Comparison of ENCODE assay signal across 8 mouse cellular contexts in the genomic region with DNA sequence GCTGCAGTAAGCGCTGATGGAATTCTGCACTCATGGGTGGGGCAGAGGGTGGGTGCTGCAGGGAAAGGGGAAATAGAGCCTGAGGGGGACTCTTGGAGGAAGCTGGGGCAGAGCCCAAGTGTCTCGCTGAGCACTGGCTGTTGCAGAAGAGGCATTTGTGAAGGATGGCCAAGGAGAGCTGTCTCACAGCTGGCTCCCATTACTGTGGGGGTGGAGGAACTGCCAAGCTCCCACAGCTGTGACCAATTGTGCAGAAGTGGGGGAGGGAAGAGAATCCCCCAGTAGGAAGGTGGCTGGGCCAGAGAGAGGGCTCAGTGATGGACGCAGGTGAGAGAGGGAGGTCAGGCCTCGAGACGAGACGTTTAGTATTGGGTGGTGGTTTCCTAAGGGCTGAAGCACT. TPM values are rescaled to one million over a fixed set of nuclear protein-coding genes. Genes with fewer than 3 reads are reported as not detected.
DNase-seq lines count a peak whose midpoint lies in the region; ATAC-seq and TF ChIP-seq lines count a peak whose summit lies in the region.

No protein-coding gene starts in this region.

- no peak overlapping the region for H3K4me2 ChIP-seq in midbrain, embryonic 13.5 days (replicated peaks)
- H3K4me2 ChIP-seq in embryonic facial prominence, embryonic 12.5 days (replicated peaks) = peak overlapping the region; percentile 23; the same call in 1 of the 2 replicates
- no peak overlapping the region for H3K4me2 ChIP-seq in hindbrain, postnatal 0 days (ENCODE audit: low read depth, low read length)
- no peak overlapping the region for H3K4me2 ChIP-seq in liver, embryonic 12.5 days

- no peak overlapping the region for H3K9ac ChIP-seq in midbrain, embryonic 13.5 days (replicated peaks)
- no peak overlapping the region for H3K9ac ChIP-seq in embryonic facial prominence, embryonic 12.5 days
- H3K9ac ChIP-seq in hindbrain, postnatal 0 days (replicated peaks; ENCODE audit: low read length) = no peak overlapping the region
- H3K9ac ChIP-seq in liver, embryonic 12.5 days = no peak overlapping the region

- no peaks in the 10 kb centered on the region for H3K9me3 ChIP-seq in midbrain, embryonic 10.5 days (replicated peaks)
- no peaks in the 10 kb centered on the region for H3K9me3 ChIP-seq in midbrain, embryonic 13.5 days
- no peaks in the 10 kb centered on the region for H3K9me3 ChIP-seq in embryonic facial prominence, embryonic 12.5 days
- H3K9me3 ChIP-seq in hindbrain, postnatal 0 days (ENCODE audit: low read length) = no peaks in the 10 kb centered on the region
- H3K9me3 ChIP-seq in liver, embryonic 12.5 days (replicated peaks) = no peaks in the 10 kb centered on the region

- 77% methylated on average over 6 of the region's 6 CpGs for WGBS in midbrain, embryonic 10.5 days
- WGBS in midbrain, embryonic 13.5 days = 86% methylated on average over 6 of the region's 6 CpGs
- WGBS in embryonic facial prominence, embryonic 12.5 days = 22% methylated on average over 6 of the region's 6 CpGs
- 50% methylated on average over 6 of the region's 6 CpGs for WGBS in hindbrain, postnatal 0 days
- WGBS in olfactory bulb, adult 2 months = 39% methylated on average over 6 of the region's 6 CpGs
- WGBS in liver, embryonic 12.5 days (ENCODE audit: insufficient replicate concordance) = 81% methylated on average over 6 of the region's 6 CpGs

- peaks cover 100% of the 10 kb centered on the region for H3K36me3 ChIP-seq in midbrain, embryonic 10.5 days
- peaks cover 82% of the 10 kb centered on the region for H3K36me3 ChIP-seq in midbrain, embryonic 13.5 days
- H3K36me3 ChIP-seq in embryonic facial prominence, embryonic 12.5 days = peaks cover 48% of the 10 kb centered on the region
- peaks cover 13% of the 10 kb centered on the region for H3K36me3 ChIP-seq in hindbrain, postnatal 0 days (ENCODE audit: insufficient read depth, low read length)
- H3K36me3 ChIP-seq in liver, embryonic 12.5 days = no peaks in the 10 kb centered on the region

- no peak for TF ChIP-seq CTCF in hindbrain, postnatal 0 days (IDR thresholded peaks at IDR 0.05; ENCODE audit: low read depth)
- TF ChIP-seq CTCF in olfactory bulb, adult 2 months (IDR thresholded peaks at IDR 0.05; ENCODE audit: insufficient read depth, low read depth, low read length) = no peak

- peaks cover 3% of the 10 kb centered on the region for H3K4me1 ChIP-seq in midbrain, embryonic 10.5 days
- H3K4me1 ChIP-seq in midbrain, embryonic 13.5 days (replicated peaks) = peaks cover 14% of the 10 kb centered on the region; the same call in 1 of the 2 replicates
- peaks cover 28% of the 10 kb centered on the region for H3K4me1 ChIP-seq in embryonic facial prominence, embryonic 12.5 days
- H3K4me1 ChIP-seq in hindbrain, postnatal 0 days (ENCODE audit: insufficient read depth, low read length) = 0 out of 2 replicates have a peak, but pooled peaks cover 8% of the 10 kb centered on the region
- peaks cover 41% of the 10 kb centered on the region for H3K4me1 ChIP-seq in olfactory bulb, adult 2 months (ENCODE audit: control insufficient read depth, insufficient read depth, low read length)
- no peaks in the 10 kb centered on the region for H3K4me1 ChIP-seq in liver, embryonic 12.5 days

- H3K4me3 ChIP-seq in midbrain, embryonic 10.5 days = no peak overlapping the region
- H3K4me3 ChIP-seq in midbrain, embryonic 13.5 days (replicated peaks) = no peak overlapping the region
- H3K4me3 ChIP-seq in embryonic facial prominence, embryonic 12.5 days = no peak overlapping the region
- H3K4me3 ChIP-seq in hindbrain, postnatal 0 days (ENCODE audit: low read length) = no peak overlapping the region
- no peak overlapping the region for H3K4me3 ChIP-seq in olfactory bulb, adult 2 months (ENCODE audit: insufficient read depth, low read depth, low read length)
- H3K4me3 ChIP-seq in liver, embryonic 12.5 days = no peak overlapping the region

- ATAC-seq in midbrain, embryonic 13.5 days = no peak
- peak; percentile 72 for ATAC-seq in embryonic facial prominence, embryonic 12.5 days (ENCODE audit: insufficient number of reproducible peaks, insufficient read depth, low FRiP score, low TSS enrichment)
- peak; percentile 41 for ATAC-seq in hindbrain, postnatal 0 days
- ATAC-seq in liver, embryonic 12.5 days = no peak

- no peak overlapping the region; the same call in 1 of the 2 replicates for H3K27ac ChIP-seq in midbrain, embryonic 10.5 days (replicated peaks)
- no peak overlapping the region for H3K27ac ChIP-seq in midbrain, embryonic 13.5 days
- H3K27ac ChIP-seq in embryonic facial prominence, embryonic 12.5 days = peak overlapping the region; percentile 83
- H3K27ac ChIP-seq in hindbrain, postnatal 0 days = no peak overlapping the region
- peak overlapping the region; percentile 2; the same call in 1 of the 2 replicates for H3K27ac ChIP-seq in olfactory bulb, adult 2 months (ENCODE audit: insufficient read depth, low read depth, low read length)
- H3K27ac ChIP-seq in liver, embryonic 12.5 days = no peak overlapping the region

- TF ChIP-seq POLR2A in olfactory bulb, adult 2 months (IDR thresholded peaks at IDR 0.05; ENCODE audit: insufficient read depth, low read depth, low read length) = no peak

- no peaks in the 10 kb centered on the region for H3K27me3 ChIP-seq in midbrain, embryonic 10.5 days (ENCODE audit: low read depth, poor library complexity, severe bottlenecking)
- no peaks in the 10 kb centered on the region for H3K27me3 ChIP-seq in midbrain, embryonic 13.5 days
- no peaks in the 10 kb centered on the region for H3K27me3 ChIP-seq in embryonic facial prominence, embryonic 12.5 days
- no peaks in the 10 kb centered on the region for H3K27me3 ChIP-seq in hindbrain, postnatal 0 days (ENCODE audit: insufficient read depth, low read length)
- H3K27me3 ChIP-seq in liver, embryonic 12.5 days (replicated peaks) = no peaks in the 10 kb centered on the region

- DNase-seq in midbrain, embryonic 10.5 days (ENCODE audit: low spot score) = peak; percentile 33
- DNase-seq in hindbrain, postnatal 0 days (ENCODE audit: low spot score) = peak; percentile 25
- DNase-seq in frontal cortex, postnatal 10 days (ENCODE audit: low spot score in 2 of 2) = no peak
- no peak for DNase-seq in cerebellum, postnatal 25 days

RNA-seq across cellular contexts. Expression of gene Mkrn1, which starts 54.2 kb away (rescaled TPM):
- polyA plus RNA-seq in midbrain, embryonic 10.5 days (2016; fragmentation: Nextera tagmentation; extraction: Ambion mirVana) = 88.2 and 104 TPM in 2 replicates
- polyA plus RNA-seq in midbrain, embryonic 13.5 days (2015; fragmentation: Nextera tagmentation; extraction: Ambion mirVana) = 242 and 259 TPM in 2 replicates
- 56.4 and 59.0 TPM in 2 replicates for polyA plus RNA-seq in embryonic facial prominence, embryonic 12.5 days (2016; fragmentation: Nextera tagmentation; extraction: Ambion mirVana)
- total RNA-seq in hindbrain, postnatal 0 days (2014; rRNA removed) = 212 and 244 TPM in 2 replicates
- 204 and 219 TPM in 2 replicates for polyA plus RNA-seq in hindbrain, postnatal 0 days (2015; fragmentation: Nextera tagmentation; extraction: Ambion mirVana)
- not detected in 2 replicates for polyA plus RNA-seq in olfactory bulb, adult 2 months (2012; ENCODE audit: insufficient read depth, insufficient read length, low replicate concordance, missing spikeins)
- polyA plus RNA-seq in liver, embryonic 12.5 days (2016; fragmentation: Nextera tagmentation; extraction: Ambion mirVana) = 160 and 163 TPM in 2 replicates

Comparison
In these comparisons a context has a peak if more than half of its experiments do, and no peak if none do; other contexts are left out.
1. DNase-seq: peak in midbrain, embryonic 10.5 days (single experiment) and hindbrain, postnatal 0 days (single experiment); none in frontal cortex, postnatal 10 days (0 of 2) and cerebellum, postnatal 25 days (0 of 2).
2. H3K27ac ChIP-seq: peak in embryonic facial prominence, embryonic 12.5 days (single experiment) and olfactory bulb, adult 2 months (single experiment); none in midbrain, embryonic 10.5 days (single experiment), midbrain, embryonic 13.5 days (single experiment), hindbrain, postnatal 0 days (single experiment) and liver, embryonic 12.5 days (single experiment).
3. ATAC-seq: peak in embryonic facial prominence, embryonic 12.5 days (single experiment) and hindbrain, postnatal 0 days (single experiment); none in midbrain, embryonic 13.5 days (single experiment) and liver, embryonic 12.5 days (single experiment).